Mouse (Mus musculus) adrenal gland, adult 2 months (tissue): ENCODE measurements at regions not wholly inside any gene's neighbourhood (a gene's known extent, or its start where the extent isn't known, plus 50 kb on each side); places are given as distances from the start of the nearest gene placed in this dataset.

Experiments used
- DNase-seq: peaks from one replicate; pipeline ENCODE4 v3.0.0; 2021

GRCm38 (mm10) chr8:26845481-26846194, 131.5 kb upstream of the Zfp703 start:
- peak; percentile 90 for DNase-seq

DNA sequence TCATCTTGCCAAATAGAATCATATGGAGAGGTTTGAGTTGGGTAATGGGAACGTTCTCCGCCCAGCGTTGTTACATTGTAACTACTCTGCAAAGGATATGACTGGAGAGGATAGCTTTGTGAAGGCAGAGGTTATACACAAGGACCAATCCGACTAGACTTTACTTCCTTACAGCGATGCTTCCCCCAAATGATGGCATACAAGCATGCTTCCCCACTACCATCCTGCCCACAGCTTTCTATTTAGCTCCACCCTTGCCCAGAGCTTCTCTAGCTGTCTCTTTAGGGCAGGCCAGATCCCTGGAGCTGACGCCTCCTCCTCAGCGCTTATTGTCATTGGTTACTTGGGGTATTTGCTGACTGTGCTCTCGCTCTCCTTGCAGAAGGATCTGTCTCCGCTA, 130.1 kb upstream of the Zfp703 start:
- DNase-seq = no peak

DNA sequence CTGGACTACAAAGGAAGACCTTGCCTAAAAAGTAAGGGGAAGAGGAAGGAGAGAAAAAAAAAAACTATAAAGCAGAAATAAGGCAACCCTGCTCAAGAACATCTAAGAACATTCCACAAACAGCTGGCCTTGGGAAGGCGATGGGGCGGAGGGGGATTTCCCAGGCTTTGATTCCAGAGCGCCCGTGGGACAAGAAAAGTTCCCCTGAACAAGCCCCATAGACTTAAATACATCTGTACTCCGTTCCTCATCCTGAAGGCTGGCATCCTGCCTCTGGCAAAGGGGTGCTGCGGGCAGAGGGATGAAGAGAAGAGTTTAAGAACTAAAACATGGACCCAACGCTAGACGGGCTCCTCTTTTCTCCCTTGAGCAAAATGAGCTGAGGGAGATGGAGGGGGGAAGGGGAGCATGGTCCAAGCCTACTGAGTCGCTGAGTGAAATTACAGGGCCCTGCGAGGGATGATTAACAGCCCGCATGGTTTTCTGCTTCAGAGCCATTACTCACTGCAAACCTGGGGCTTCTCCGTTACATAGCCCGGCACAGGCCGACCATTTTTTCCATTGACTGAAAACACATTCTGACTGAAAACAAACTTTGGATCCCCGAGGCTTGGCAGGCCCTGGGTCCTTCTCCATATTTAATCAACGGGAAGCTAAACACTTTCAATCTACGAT, 128.9 kb upstream of the Zfp703 start:
- peak; percentile 52 for DNase-seq

- DNase-seq = no peak
Observed at GRCm38 (mm10) chr8:26848955-26849684, 128.0 kb upstream of the Zfp703 start.

- no peak for DNase-seq
Observed at GRCm38 (mm10) chr8:26851871-26852800, 125.0 kb upstream of the Zfp703 start.

- no peak for DNase-seq
Observed at GRCm38 (mm10) chr8:26852921-26853320, 124.2 kb upstream of the Zfp703 start.

DNA sequence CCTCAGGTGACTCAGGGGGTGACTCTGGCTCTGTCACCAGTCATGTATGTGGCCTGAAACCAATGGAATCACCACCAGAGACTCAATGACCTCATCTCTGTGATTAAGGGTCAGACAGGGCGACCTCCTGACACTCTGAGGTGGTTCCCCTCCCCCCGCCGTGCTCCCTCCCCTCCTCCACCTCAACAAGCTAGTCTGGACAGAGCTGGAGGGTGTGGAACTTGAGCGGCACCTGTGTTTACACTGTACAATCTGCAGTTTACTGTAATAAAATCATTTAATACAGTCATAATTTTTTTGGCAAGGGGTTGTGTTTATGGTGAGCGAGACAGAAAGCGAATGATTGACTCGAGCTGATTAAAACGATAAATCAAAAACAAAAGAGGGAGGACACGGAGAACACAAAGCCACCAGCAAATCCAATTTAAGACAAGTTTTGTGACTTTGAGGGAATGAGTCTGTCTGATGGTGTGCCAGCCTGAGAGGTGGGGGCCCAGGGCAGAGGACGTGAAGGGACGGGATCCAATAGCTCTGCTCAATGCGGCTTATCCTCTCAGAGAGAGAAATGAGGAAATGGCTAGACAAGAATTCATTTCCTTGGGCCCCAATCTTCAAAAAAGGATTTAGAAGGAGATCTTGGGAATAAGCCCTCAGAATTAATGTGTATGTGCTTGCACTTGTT, 122.4 kb upstream of the Zfp703 start:
- no peak for DNase-seq

- no peak for DNase-seq
Observed at GRCm38 (mm10) chr8:26855256-26855655, 121.9 kb upstream of the Zfp703 start.

- DNase-seq = no peak
Observed at GRCm38 (mm10) chr8:26864571-26864970, 112.6 kb upstream of the Zfp703 start.

DNA sequence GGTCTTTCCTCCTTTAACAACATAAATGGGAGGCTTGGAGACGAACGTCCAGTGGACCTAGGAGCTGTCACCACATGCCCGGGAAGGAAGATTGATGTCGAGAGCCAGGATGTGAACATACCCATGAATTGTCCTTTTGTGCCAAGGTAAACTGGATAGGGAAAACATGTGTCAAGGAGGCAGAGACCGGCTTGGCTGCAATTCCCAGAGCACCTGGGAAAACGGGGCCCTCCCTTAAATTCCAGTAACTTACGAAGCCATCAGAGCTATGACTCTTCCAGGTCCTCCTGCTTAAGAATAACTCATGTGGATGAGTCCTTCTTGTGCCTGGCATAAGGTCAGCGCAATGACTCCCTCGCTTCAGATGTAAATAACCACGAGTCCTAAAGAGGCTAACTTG, 112.2 kb upstream of the Zfp703 start:
- no peak for DNase-seq

DNA sequence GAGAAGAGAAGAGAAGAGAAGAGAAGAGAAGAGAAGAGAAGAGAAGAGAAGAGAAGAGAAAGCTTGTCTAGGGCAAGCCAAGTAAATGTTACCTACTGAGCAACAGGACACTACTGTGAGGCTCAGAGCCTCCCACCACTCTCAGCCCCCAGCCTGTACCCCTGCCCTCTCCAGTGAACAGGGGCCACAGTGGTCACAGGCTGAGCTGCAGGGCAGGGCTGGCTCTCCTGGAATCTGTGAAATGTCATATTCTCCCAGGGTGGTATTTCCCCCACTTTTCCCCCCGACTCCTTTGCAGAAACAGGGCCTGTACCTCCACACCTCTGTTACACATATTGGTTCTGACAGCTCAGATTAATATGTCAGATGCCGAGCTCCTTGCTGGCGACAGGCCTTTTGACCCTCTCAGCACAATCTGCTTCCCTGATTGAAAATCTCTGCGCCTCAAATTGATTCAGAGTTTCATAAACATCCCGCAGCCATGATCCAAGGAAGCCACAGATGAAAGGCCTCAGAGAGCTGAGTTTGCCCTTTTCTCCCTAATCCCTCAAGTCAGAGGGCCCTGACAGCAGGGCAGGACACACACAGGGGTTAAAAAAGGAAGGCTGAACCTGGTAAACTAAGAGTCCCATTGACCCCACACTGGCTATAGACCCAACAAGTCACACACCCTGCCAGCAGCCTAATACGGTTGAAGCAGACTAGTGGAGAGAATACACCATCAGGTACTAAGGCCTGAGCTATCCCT, 108.8 kb upstream of the Zfp703 start:
- no peak for DNase-seq

DNA sequence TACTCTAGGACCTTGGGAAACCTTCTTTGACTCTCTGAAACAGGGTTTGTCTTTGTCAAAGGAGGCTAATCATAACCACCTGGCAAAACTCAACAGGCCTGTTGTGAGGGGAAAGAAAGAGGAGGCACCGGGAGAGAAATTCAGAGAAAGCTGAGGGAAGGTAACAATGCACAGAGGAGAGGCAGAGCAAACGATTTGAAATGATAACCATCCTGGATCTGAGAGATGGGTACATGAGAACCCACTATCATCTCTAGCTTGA, 108.3 kb upstream of the Zfp703 start:
- DNase-seq = no peak

- no peak for DNase-seq
Observed at GRCm38 (mm10) chr8:26871838-26872237, 105.3 kb upstream of the Zfp703 start.

DNA sequence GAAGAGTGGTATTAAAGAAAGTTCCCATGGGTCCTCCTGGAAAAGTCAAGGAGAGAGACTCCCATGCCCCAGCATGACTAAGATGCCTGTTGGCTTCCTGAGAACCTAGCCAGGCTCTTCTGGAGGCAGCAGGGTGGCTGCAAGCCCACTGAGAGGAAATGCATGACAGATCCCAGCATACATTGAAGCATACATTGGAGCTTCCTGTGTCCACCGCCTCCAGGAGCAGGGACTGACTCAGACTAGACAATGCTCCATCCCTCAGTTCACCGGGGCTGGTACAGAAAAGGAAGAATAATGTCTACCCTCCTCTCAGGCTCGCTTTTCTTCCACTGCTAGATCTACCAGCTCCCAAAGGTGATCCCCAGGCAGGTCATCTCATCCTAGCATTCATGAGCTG, 104.7 kb upstream of the Zfp703 start:
- no peak for DNase-seq

DNA sequence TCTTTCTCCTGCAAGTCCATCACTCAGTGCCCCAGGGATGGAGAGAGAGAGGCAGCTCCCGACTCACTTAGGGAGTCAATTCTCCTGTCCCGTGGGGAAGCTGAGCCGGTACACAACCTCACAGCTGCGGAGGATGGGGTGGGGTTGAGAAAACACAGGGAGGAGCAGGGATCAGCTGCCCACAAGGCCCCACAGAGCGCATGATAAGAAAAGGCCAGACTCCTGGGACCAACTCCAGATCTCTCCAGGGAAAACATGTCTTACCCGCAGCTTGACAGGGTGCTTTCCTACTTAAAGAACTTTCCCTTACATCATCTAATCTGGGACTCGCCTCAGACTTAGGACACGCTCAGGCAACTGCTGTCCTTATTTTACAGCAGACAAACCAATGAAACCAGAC, 104.3 kb upstream of the Zfp703 start:
- DNase-seq = no peak

DNA sequence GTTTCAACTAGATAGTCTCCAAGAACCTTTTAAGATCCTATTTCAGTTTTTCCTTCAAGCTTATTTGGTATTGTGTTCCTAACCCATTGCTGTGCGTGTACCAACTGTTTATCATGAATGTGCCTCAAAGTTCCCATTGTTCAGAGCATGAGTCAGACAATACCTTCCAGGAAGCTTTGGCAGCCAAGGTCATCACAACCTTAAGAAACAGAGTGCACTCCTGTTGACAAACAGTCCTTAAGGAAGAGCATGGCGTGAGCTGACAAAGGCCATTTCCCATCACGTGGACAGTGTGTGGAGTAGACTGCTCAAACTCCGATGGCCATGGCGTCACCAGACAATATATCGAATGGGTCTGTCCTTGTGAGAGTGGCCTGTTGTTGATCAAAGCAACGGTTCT, 96.9 kb upstream of the Zfp703 start:
- DNase-seq = no peak

- DNase-seq = no peak
Observed at GRCm38 (mm10) chr8:26881268-26882120, 95.6 kb upstream of the Zfp703 start.

DNA sequence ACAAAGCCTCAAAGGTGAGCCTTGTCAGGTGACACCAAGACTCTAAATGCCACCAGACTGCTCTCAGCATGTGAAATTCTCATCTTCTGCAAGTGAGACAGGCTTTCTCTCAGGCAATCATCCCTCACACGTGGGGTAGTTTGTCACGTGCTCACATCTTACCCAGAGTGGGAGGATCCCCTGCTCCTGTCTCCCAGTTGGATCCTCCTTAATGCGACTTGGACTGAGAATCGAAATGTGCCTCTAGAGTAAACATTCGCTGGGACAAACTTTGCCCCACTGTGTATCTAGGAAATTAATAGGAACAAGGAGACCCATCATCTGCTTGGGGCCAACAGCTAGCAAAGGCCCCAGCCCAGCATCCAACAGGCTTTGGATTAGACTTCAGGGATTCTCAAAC, 94.5 kb upstream of the Zfp703 start:
- DNase-seq = no peak

DNA sequence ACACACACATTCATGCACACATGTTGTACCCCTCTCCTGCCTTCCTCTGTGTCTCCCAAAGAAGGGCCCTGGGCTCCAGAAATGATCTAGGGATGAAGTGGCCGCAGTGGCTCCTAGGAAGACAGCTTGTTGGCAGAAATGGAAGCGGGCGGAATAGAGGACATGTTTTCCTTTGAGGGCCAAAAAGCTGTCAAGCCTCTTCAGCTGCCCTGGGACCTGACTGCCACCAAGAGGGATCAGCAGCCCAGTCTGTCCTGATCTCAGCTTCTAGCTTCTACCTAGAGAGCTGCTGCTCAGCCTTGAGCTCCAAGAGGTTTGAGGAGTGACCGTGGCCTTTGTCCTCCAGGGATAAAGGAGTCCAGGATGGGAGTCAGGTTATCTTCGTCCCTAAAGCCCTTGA, 93.8 kb upstream of the Zfp703 start:
- peak; percentile 31 for DNase-seq

DNA sequence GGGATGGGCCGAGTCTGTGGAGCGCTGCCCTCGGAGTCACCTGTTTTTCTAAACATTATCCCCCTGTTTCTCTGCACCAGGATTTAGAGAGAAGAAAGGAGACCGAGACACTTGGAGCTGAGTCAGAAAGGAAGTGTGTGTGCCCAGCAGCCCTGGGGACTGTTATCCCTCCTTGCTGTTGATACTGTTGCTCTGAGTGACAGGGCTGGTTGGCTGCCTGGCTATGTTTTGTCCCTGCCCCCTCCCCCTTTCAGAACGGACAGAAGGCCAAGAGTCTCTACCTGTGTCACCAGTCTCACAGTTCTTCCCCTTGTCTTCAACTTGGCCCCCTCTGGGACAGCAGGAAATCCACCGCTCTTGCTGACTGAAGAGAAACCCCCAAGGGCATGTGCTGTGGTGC, 93.4 kb upstream of the Zfp703 start:
- DNase-seq = no peak
